Mouse (Mus musculus) midbrain, postnatal 0 days (tissue): ENCODE measurements around the gene Cul5. TPM values are rescaled to one million over a fixed set of nuclear protein-coding genes. Genes with fewer than 3 reads are reported as not detected.

ENCODE experiments used
- ATAC-seq: fragments of 200-750 bp; cut with Nextera tagmentation; 2 replicates; pipeline ENCODE4 v1.8.0; 2017; ENCODE audit warnings: moderate number of reproducible peaks, mild to moderate bottlenecking, moderate TSS enrichment, moderate library complexity; ENCODE audit not compliant: low FRiP score
- DNase-seq: peaks from one replicate; pipeline ENCODE4 v3.0.0-alpha.2; 2015; ENCODE audit warnings: low spot score
- H3K27ac ChIP-seq: fragments of 300-500 bp; sonication (generic); 2 replicates; pipeline ENCODE4 v1.5.1; 2014; ENCODE audit warnings: low read depth, mild to moderate bottlenecking, low read length, mixed read lengths
- H3K27me3 ChIP-seq: fragments of 300-500 bp; sonication (generic); 2 replicates; pipeline ENCODE4 v1.6.1; 2014; ENCODE audit warnings: low read length, control low read depth, mixed read lengths; ENCODE audit not compliant: insufficient read depth
- H3K36me3 ChIP-seq: fragments of 300-500 bp; sonication (generic); 2 replicates; pipeline ENCODE4 v1.6.1; 2014; ENCODE audit warnings: low read length, control low read depth, mixed read lengths; ENCODE audit not compliant: insufficient read depth
- H3K4me1 ChIP-seq: fragments of 300-500 bp; sonication (generic); 2 replicates; pipeline ENCODE4 v1.6.1; 2014; ENCODE audit warnings: mild to moderate bottlenecking, control low read depth, antibody characterized with exemption, low read length, mixed read lengths; ENCODE audit not compliant: insufficient read depth
- H3K4me2 ChIP-seq: fragments of 300-500 bp; sonication (generic); 2 replicates; pipeline ENCODE4 v1.6.1; 2014; ENCODE audit warnings: low read depth, mild to moderate bottlenecking, low read length, mixed read lengths; ENCODE audit not compliant: poor library complexity, severe bottlenecking
- H3K4me3 ChIP-seq: fragments of 300-500 bp; sonication (generic); 2 replicates; pipeline ENCODE4 v1.5.1; 2014; ENCODE audit warnings: low read depth, mild to moderate bottlenecking, low read length, moderate library complexity
- H3K9ac ChIP-seq: fragments of 300-500 bp; sonication (generic); replicated peaks from 2 replicates; pipeline ENCODE4 v1.6.1; 2014; ENCODE audit warnings: mild to moderate bottlenecking, low read length, moderate library complexity, mixed read lengths; ENCODE audit not compliant: poor library complexity, severe bottlenecking
- H3K9me3 ChIP-seq: fragments of 300-500 bp; sonication (generic); 2 replicates; pipeline ENCODE4 v1.6.1; 2016; ENCODE audit warnings: low read length, control low read depth
- CTCF ChIP-seq: IDR thresholded peaks from 2 replicates; pipeline ENCODE4 v1.5.1; 2016; ENCODE audit warnings: antibody characterized with exemption, mild to moderate bottlenecking
- WGBS: fragments of 180-500 bp; shearing (Covaris S2); extraction: QIAGEN DNeasy Blood & Tissue Kit; methylation state at CpG from one replicate; pipeline ENCODE4 v1.1.7; 2014; 5-methylcytosine and 5-hydroxymethylcytosine counted together
- polyA plus RNA-seq: library from polyadenylated mRNA; unstranded; fragments of >200 nt; fragmentation: Nextera tagmentation; extraction: Ambion mirVana; gene quantifications from 2 replicates; pipeline ENCODE4 v1.2.1, GENCODE M21; 2015
- total RNA-seq: library from RNA; depleted of rRNA; stranded (reverse); fragments of >200 nt; gene quantifications from 2 replicates; pipeline ENCODE4 v1.2.3, GENCODE M21; 2014

Gene Cul5
- total and polyA plus RNA-seq, 2 experiments from 2014 or later: 36.6 to 45.3 TPM

DNA sequence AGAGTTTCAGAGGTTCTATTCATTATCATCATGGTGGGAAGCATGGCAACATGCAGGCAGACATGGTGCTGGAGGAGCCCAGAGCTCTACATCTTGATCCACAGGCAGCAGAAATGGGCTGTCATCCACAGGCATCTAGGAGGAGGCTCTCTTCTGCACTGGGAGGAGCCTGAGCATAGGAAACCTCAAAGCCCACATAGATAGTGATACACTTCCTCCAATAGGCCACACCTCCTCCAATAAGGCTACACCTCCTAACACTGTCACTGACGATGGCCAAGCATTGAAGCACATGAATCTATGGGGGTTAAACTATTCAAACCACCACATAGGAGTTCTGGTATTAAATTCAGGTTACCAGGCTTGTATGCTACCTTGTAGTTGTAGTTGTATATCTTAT is 23.9 kb upstream of the Cul5 start:
- DNase-seq (no peak), ATAC-seq (no peak)
- Histone ChIP-seq H3K4me3 (no peak overlapping the region), H3K27ac (no peak overlapping the region), H3K27me3 (no peaks in the 10 kb centered on the region), H3K9ac (no peak overlapping the region), H3K4me1 (no peaks in the 10 kb centered on the region), H3K36me3 (no peaks in the 10 kb centered on the region), H3K4me2 (no peak overlapping the region), H3K9me3 (no peaks in the 10 kb centered on the region)
- WGBS: 74% methylated on average over 1 of the region's 1 CpGs
- no peak for TF ChIP-seq CTCF

DNA sequence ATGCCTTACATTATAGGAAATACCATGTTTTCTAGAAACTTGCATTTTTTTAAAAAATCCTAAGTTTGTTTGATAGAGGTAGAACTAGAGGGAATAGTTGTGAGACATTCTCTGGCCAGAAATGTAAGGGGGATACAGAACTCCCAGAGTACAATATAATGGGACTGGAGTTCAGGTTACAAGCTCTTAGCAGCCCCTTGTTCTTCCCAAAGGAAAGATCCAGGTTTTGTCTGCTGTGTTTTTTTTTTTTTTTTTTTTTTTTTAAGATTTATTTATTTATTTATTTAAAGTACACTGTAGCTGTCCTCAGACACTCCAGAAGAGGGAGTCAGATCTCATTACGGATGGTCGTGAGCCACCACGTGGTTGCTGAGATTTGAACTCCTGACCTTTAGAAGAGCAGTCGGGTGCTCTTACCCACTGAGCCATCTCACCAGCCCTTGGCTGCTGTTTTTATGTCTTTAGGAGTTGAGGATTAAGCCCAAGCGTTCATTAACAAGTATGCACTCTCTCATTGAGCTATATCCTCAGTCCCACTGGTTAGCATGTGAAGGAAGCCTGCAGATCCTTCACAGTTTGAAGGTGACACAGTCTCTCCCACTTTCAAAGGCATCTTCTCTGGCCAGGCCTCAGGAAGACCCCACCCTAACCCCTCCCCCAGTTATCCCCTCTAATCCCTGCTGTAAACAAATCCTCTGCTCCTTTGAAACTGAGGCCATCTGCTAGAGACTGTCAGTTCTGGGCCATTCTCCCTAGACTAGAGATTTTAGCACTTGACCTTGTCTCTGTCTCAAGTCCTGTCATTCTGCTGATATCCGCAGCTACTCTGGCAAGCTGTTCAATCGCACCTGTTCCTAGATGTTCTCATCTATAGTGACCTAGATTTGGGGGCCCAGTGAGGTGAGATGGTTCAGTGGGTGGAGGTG is 22.2 kb upstream of the Cul5 start:
- TF ChIP-seq CTCF: no peak
- Histone ChIP-seq H3K4me2 (no peak overlapping the region), H3K4me3 (no peak overlapping the region), H3K9ac (no peak overlapping the region), H3K4me1 (no peaks in the 10 kb centered on the region), H3K27ac (no peak overlapping the region), H3K9me3 (no peaks in the 10 kb centered on the region), H3K27me3 (no peaks in the 10 kb centered on the region), H3K36me3 (no peaks in the 10 kb centered on the region)
- WGBS: 50% methylated on average over 7 of the region's 7 CpGs
- DNase-seq: no peak
- no peak for ATAC-seq

DNA sequence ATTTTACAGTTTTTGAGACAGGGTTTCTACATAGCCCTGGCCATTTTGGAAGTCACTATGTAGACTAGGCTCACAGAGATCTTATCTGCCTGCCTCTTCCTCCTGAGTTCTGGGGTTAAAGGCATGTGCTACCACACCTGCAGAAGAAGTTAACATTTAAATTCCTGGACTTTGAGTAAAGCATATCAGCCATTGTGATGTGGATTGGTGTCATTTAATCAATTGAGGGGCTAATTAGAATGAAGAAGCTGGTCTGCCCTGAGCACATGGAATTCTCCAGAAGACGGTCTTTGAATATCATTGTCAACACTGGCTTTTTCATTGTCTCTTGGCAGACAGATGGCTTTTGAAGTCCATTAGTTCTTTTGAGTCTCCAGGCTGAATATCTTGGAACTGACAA is 11.0 kb upstream of the Cul5 start:
- 88% methylated on average over 1 of the region's 1 CpGs for WGBS
- Histone ChIP-seq H3K9me3 (no peaks in the 10 kb centered on the region), H3K4me3 (no peak overlapping the region), H3K27ac (no peak overlapping the region), H3K4me1 (no peaks in the 10 kb centered on the region), H3K9ac (no peak overlapping the region), H3K4me2 (no peak overlapping the region), H3K36me3 (no peaks in the 10 kb centered on the region), H3K27me3 (no peaks in the 10 kb centered on the region)
- no peak for TF ChIP-seq CTCF
- no peak for DNase-seq
- no peak for ATAC-seq

DNA sequence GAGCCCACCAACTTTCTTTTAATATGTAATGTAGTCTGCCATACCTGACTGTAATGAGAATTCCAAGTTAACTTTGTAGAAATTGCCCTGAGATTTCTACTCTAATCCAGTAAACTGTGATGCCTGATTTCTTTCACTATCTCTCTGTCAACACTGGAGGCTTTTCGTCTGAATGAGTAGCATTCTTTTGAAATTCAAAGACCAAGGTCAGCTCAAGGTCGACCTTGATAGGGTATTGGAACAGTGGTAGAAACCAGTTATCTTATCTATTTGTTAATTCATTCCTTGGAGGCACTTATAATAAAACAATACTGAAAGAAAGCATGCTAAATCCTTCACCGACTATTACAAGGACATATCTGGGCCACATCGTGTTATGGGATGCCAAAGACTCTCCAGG is 7.1 kb upstream of the Cul5 start:
- H3K4me3 ChIP-seq: no peak overlapping the region
- 69% methylated on average over 4 of the region's 4 CpGs for WGBS
- no peaks in the 10 kb centered on the region for H3K27me3 ChIP-seq
- ATAC-seq (no peak), DNase-seq (no peak)
- H3K36me3 ChIP-seq: no peaks in the 10 kb centered on the region
- TF ChIP-seq CTCF: no peak
- H3K4me2 ChIP-seq: no peak overlapping the region
- no peaks in the 10 kb centered on the region for H3K9me3 ChIP-seq
- H3K9ac ChIP-seq: no peak overlapping the region
- no peaks in the 10 kb centered on the region for H3K4me1 ChIP-seq
- H3K27ac ChIP-seq: no peak overlapping the region

DNA sequence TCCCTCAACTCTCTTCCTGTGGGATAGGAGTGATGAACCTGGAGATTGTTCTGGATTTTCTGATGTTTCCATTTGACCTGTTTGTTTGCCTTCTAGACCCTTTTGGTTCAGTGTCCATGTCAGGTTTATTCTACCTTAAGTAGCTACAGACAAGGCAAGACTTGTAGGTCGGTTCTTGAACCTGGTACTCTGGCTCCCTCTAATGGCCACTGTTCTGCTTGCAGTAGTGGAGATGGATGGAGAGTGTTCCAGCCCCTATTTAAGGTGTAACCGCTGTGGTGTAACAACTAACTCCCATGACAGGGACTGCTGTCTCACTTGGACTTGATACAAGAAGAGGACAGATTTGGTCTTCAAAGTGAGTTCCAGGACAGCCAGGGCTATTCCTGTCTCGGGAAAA is 3.8 kb upstream of the Cul5 start:
- H3K4me2 ChIP-seq: no peak overlapping the region
- no peak overlapping the region for H3K27ac ChIP-seq
- ATAC-seq (no peak), DNase-seq (peak; percentile 56)
- no peaks in the 10 kb centered on the region for H3K4me1 ChIP-seq
- 24% methylated on average over 3 of the region's 3 CpGs for WGBS
- no peaks in the 10 kb centered on the region for H3K27me3 ChIP-seq
- H3K9me3 ChIP-seq: no peaks in the 10 kb centered on the region
- peak; percentile 70 for TF ChIP-seq CTCF
- no peak overlapping the region for H3K4me3 ChIP-seq
- H3K36me3 ChIP-seq: no peaks in the 10 kb centered on the region
- H3K9ac ChIP-seq: no peak overlapping the region

DNA sequence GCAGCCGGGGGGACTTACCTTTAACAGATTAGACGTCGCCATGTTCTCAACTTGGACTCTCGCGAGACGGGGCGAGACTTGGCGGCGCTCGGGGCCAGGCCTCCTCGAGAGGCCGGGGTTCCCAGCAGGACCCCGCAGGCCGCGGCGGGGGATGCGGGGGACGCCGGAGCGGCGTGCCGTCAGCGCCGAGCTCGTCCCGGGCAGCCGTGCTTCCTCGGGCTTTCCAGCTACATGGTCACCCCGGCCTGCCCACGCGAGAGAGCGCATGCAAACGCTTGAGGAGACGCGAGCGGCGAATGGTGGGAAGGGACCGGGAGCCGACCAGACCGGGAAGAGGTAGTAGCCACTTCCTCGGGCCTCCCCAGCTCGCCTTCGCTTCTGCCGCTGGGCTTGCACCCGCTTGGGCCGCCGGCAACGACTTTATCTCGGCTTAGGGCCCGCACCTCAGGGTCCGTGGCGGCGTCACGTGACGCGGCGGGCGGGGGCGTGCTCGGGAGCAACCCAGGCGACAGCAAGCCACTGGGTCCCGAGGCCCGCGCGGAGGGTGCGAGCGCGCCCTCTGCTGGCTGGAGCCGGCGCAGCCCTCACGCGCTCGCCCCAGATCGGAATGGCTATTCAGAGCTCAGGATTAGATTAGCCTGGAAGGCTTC is 2.7 kb downstream of the Cul5 start:
- ATAC-seq (peak; percentile 97), DNase-seq (peak; percentile 89)
- no peaks in the 10 kb centered on the region for H3K36me3 ChIP-seq
- H3K4me3 ChIP-seq: peak overlapping the region; percentile 96
- no peaks in the 10 kb centered on the region for H3K27me3 ChIP-seq
- H3K4me2 ChIP-seq: peak overlapping the region; percentile 86
- no peaks in the 10 kb centered on the region for H3K9me3 ChIP-seq
- H3K27ac ChIP-seq: peak overlapping the region; percentile 99
- peaks cover 8% of the 10 kb centered on the region; the same call in 1 of the 2 replicates for H3K4me1 ChIP-seq
- peak; percentile 90 for TF ChIP-seq CTCF
- peak overlapping the region; percentile 100 for H3K9ac ChIP-seq
- WGBS: 1% methylated on average over 66 of the region's 74 CpGs
